Mouse (Mus musculus) ES-Bruce4 (cell line): ENCODE data around the gene Wdr63. TPM values are rescaled to one million over a fixed set of nuclear protein-coding genes. Genes with fewer than 3 reads are reported as not detected.

Experiments
- H3K27ac ChIP-seq: 2 replicates; pipeline ENCODE4 v1.5.1; 2012; ENCODE audit warnings: low read length, inconsistent platforms; ENCODE audit not compliant: insufficient read depth
- H3K27me3 ChIP-seq: 2 replicates; pipeline ENCODE4 v1.6.1; 2012; ENCODE audit warnings: mild to moderate bottlenecking, low read length, inconsistent platforms; ENCODE audit not compliant: control insufficient read depth, poor library complexity, insufficient read depth, severe bottlenecking
- H3K36me3 ChIP-seq: 2 replicates; pipeline ENCODE4 v1.6.1; 2012; ENCODE audit warnings: inconsistent platforms, mild to moderate bottlenecking, low read length, moderate library complexity; ENCODE audit not compliant: control insufficient read depth, poor library complexity, insufficient read depth, severe bottlenecking
- H3K4me1 ChIP-seq: one replicate; pipeline ENCODE4 v1.8.1; 2011; ENCODE audit warnings: low read length; ENCODE audit not compliant: control insufficient read depth, insufficient read depth
- H3K4me3 ChIP-seq: 2 replicates; pipeline ENCODE4 v1.5.1; 2011; ENCODE audit warnings: low read depth, mild to moderate bottlenecking, low read length
- H3K9ac ChIP-seq: 2 replicates; pipeline ENCODE4 v1.6.1; 2012; ENCODE audit warnings: low read depth, mild to moderate bottlenecking, inconsistent platforms; ENCODE audit not compliant: poor library complexity, severe bottlenecking
- H3K9me3 ChIP-seq: replicated peaks from 2 replicates; pipeline ENCODE4 v1.6.1; 2012; ENCODE audit warnings: mild to moderate bottlenecking, low read length, inconsistent platforms; ENCODE audit not compliant: control insufficient read depth, poor library complexity, insufficient read depth, severe bottlenecking
- CTCF ChIP-seq: IDR thresholded peaks from one replicate; pipeline ENCODE4 v1.8.1; 2011; ENCODE audit warnings: low read depth, low read length
- EP300 ChIP-seq: IDR thresholded peaks from 2 replicates; pipeline ENCODE4 v1.6.1; 2011; ENCODE audit warnings: low read depth, low read length; ENCODE audit not compliant: insufficient read depth
- POLR2A ChIP-seq: IDR thresholded peaks from one replicate; pipeline ENCODE4 v1.8.1; 2011; ENCODE audit warnings: low read length; ENCODE audit not compliant: insufficient read depth
- polyA plus RNA-seq: library from polyadenylated mRNA; stranded (reverse); fragments of >200 nt; gene quantifications from 2 replicates; pipeline ENCODE4 v1.2.4, GENCODE M21; 2011; ENCODE audit warnings: low read depth; ENCODE audit not compliant: missing spikeins, insufficient read depth, insufficient read length

Gene Wdr63
- polyA plus RNA-seq, 1 experiment = not detected

DNA sequence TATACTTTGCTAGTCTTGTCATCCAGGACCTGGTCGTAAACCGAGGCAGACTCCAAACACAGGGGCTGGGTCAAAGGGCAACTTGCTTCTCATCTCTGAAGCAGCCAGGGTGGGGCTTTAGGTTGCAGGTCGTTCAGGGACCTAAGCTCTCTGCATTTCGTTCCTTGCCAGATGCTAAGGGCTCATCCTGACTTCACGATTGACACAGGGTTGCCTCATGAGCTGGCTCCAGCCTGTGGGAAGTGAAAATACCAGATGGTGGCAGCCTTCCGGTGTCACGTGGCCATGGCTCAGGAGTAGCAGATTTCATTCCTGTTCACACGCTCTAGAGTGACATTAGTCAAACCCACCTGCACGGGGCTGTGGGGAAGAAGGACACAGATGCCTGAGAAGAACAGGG, 26.9 kb upstream of the Wdr63 start:
- Histone ChIP-seq H3K27me3 (no peaks in the 10 kb centered on the region), H3K9ac (no peak overlapping the region), H3K36me3 (no peaks in the 10 kb centered on the region), H3K27ac (no peak overlapping the region), H3K9me3 (no peaks in the 10 kb centered on the region), H3K4me1 (no peaks in the 10 kb centered on the region), H3K4me3 (no peak overlapping the region)
- no peak for TF ChIP-seq CTCF
- TF ChIP-seq EP300 = no peak
- TF ChIP-seq POLR2A = no peak

DNA sequence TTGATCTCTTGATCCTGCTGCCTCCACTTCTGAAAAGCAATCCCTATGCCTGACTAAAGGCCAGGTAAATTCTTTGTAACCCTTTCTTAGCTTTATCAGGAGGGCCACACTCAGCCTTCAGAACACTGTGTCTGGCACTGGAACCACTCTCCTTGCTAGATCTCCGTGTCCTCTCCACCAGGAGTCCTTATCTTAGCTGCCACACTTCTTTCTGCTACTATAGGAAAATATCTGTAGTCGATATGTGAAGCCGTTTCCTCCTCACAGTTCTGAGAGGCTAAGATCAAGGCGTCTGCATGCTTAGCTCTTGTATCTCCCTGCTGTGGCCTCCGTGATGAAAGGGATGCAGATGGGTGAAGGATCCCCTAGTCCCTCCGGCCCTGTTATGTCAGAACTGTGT, 19.3 kb upstream of the Wdr63 start:
- H3K36me3 ChIP-seq = no peaks in the 10 kb centered on the region
- H3K9ac ChIP-seq = no peak overlapping the region
- H3K27me3 ChIP-seq = no peaks in the 10 kb centered on the region; the same call in 1 of the 2 replicates
- H3K4me1 ChIP-seq = no peaks in the 10 kb centered on the region
- H3K4me3 ChIP-seq = no peak overlapping the region
- no peaks in the 10 kb centered on the region for H3K9me3 ChIP-seq
- TF ChIP-seq POLR2A (no peak), EP300 (no peak), CTCF (no peak)
- H3K27ac ChIP-seq = no peak overlapping the region

DNA sequence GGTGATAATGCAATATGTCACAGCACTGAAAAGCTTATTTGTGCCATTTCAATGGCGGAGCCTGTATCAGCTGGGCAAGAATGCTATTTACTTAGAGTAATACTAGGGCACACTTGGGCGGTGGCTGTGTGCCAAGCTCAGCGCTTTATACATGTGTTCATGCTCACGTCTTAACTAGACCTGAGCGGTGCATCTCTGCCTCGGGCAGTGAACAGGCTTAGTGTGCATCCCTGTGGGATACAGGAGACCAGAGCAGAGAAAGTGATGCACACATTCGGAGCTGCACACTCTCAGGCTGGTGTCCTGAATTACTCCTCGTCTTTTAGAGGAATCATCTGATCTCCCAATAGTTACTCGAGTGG, 15.5 kb upstream of the Wdr63 start:
- Histone ChIP-seq H3K27ac (no peak overlapping the region), H3K9me3 (no peaks in the 10 kb centered on the region), H3K27me3 (no peaks in the 10 kb centered on the region; the same call in 1 of the 2 replicates), H3K4me3 (no peak overlapping the region), H3K36me3 (no peaks in the 10 kb centered on the region), H3K4me1 (no peaks in the 10 kb centered on the region), H3K9ac (no peak overlapping the region)
- TF ChIP-seq POLR2A = no peak
- no peak for TF ChIP-seq EP300
- TF ChIP-seq CTCF = no peak

DNA sequence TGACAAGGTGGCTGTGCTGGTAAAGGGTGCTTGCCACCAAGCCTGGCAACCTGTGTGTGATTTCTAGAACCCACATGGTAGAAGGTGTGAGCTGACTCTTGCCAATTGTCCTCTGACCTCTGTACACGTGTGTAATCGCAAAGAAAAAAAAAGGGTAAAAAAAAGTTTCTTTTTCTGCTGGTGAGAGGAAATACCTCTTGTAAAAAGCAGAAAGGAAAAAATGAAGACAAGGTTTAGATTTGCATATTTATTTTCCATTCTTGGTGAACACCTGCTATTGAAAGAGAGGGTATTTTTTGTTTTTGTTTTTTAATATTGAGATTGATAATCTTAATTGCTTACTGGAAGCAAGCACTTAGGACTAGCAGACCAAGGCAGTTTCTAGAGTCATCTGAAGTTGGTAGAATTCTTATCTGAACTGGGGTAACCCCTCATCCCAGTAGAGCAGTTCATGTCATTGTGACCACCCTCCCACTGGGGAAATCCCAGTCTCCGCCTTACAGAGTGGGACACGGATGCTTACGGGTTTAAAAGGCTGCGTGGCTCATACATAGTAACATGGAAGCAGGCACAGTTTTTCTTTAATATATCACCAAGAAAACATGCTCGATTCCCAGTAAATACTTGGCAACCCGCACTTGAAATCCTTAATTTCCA, 15.0 kb upstream of the Wdr63 start:
- TF ChIP-seq CTCF (no peak), EP300 (no peak), POLR2A (no peak)
- no peaks in the 10 kb centered on the region; the same call in 1 of the 2 replicates for H3K27me3 ChIP-seq
- no peaks in the 10 kb centered on the region for H3K9me3 ChIP-seq
- H3K27ac ChIP-seq = no peak overlapping the region
- H3K4me3 ChIP-seq = no peak overlapping the region
- no peak overlapping the region for H3K9ac ChIP-seq
- no peaks in the 10 kb centered on the region for H3K36me3 ChIP-seq
- no peaks in the 10 kb centered on the region for H3K4me1 ChIP-seq

DNA sequence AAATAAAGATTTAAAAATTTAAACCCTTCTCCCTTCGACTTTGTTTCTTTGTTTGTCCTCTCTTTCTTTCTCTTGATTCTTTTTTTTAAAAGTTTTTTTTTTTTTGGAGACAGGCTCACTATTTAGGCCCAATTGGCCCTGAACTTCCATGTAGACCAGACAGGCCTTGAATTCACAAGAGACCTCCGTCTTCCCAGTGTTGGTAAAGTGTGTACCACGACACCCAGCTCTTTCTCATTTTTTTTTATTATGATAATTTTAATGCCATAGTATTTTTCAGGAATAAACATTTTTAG, 14.1 kb upstream of the Wdr63 start:
- Histone ChIP-seq H3K9ac (no peak overlapping the region), H3K27ac (no peak overlapping the region), H3K36me3 (no peaks in the 10 kb centered on the region), H3K4me1 (peaks cover under 1% of the 10 kb centered on the region), H3K4me3 (no peak overlapping the region), H3K27me3 (no peaks in the 10 kb centered on the region; the same call in 1 of the 2 replicates), H3K9me3 (no peaks in the 10 kb centered on the region)
- TF ChIP-seq POLR2A (no peak), CTCF (no peak)

DNA sequence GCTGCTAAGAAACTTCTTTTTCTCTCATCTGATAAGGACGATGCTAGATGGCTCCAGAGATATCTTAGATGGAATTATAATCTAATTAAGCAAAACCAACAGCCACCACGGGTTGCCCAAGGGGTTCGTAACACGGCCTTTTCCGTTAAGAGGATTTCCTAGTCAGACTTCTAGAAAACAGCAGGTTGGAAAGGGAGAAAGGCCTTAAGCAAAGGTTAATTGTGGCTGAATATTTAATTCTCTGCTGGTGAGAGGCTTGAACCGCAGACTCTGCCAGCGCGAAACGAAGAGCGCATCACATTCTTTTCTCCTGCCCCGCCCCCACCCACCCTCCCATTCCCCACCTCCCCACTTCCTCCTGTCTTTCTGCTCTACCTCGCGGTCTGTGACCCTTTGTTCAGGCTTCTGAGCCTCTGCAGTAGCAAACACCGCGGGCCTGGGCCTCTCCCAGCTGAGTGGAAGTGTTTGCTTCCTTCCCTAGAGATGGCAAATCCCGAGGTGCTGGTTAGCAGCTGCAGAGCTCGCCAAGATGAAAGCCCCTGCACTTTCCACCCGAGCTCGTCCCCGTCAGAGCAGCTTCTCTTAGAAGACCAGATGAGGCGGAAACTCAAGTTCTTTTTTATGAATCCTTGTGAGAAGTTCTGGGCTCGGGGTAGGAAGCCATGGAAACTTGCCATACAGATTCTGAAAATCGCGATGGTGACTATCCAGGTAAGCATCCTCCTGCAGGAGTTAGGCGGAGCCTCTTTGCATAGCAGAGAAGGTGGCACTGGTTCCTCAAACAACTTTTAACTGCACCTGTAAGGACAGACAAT, 13.6 kb upstream of the Wdr63 start:
- Histone ChIP-seq H3K27ac (no peak overlapping the region), H3K36me3 (no peaks in the 10 kb centered on the region), H3K4me3 (peak overlapping the region; percentile 49), H3K4me1 (peaks cover 2% of the 10 kb centered on the region), H3K27me3 (no peaks in the 10 kb centered on the region; the same call in 1 of the 2 replicates), H3K9me3 (no peaks in the 10 kb centered on the region), H3K9ac (no peak overlapping the region)
- TF ChIP-seq EP300 (no peak), POLR2A (no peak), CTCF (no peak)
